Mouse (Mus musculus) limb, embryonic 14.5 days (tissue): ENCODE measurements at regions not wholly inside any gene's neighbourhood (a gene's known extent, or its start where the extent isn't known, plus 50 kb on each side); places are given as distances from the start of the nearest gene placed in this dataset.

Experiments
- ATAC-seq: fragments of 200-750 bp; cut with Nextera tagmentation; 2 replicates; pipeline ENCODE4 v1.8.0; 2017; ENCODE audit warnings: low read depth, moderate number of reproducible peaks, moderate TSS enrichment; ENCODE audit not compliant: low FRiP score
- DNase-seq: peaks from one replicate; pipeline ENCODE4 v3.0.0-alpha.2; 2015; ENCODE audit warnings: low spot score
- H3K27ac ChIP-seq: fragments of 300-500 bp; sonication (generic); replicated peaks from 2 replicates; pipeline ENCODE4 v1.5.1; 2014; ENCODE audit warnings: low read depth, mild to moderate bottlenecking, low read length, moderate library complexity, mixed read lengths
- H3K27me3 ChIP-seq: fragments of 300-500 bp; sonication (generic); 2 replicates; pipeline ENCODE4 v1.6.1; 2014; ENCODE audit warnings: low read length, mixed read lengths; ENCODE audit not compliant: control insufficient read depth, insufficient read depth
- H3K36me3 ChIP-seq: fragments of 300-500 bp; sonication (generic); 2 replicates; pipeline ENCODE4 v1.6.1; 2014; ENCODE audit warnings: mild to moderate bottlenecking, low read length, moderate library complexity, mixed read lengths; ENCODE audit not compliant: control insufficient read depth, insufficient read depth
- H3K4me1 ChIP-seq: fragments of 300-500 bp; sonication (generic); 2 replicates; pipeline ENCODE4 v1.6.1; 2014; ENCODE audit warnings: antibody characterized with exemption, low read length, mixed read lengths; ENCODE audit not compliant: control insufficient read depth, insufficient read depth
- H3K4me2 ChIP-seq: fragments of 300-500 bp; sonication (generic); replicated peaks from 2 replicates; pipeline ENCODE4 v1.6.1; 2014; ENCODE audit warnings: low read depth, mild to moderate bottlenecking, low read length, moderate library complexity; ENCODE audit not compliant: severe bottlenecking
- H3K4me3 ChIP-seq: fragments of 300-500 bp; sonication (generic); replicated peaks from 2 replicates; pipeline ENCODE4 v1.5.1; 2014; ENCODE audit warnings: low read length
- H3K9ac ChIP-seq: fragments of 300-500 bp; sonication (generic); 2 replicates; pipeline ENCODE4 v1.6.1; 2014; ENCODE audit warnings: mild to moderate bottlenecking, low read depth, low read length, moderate library complexity; ENCODE audit not compliant: severe bottlenecking
- H3K9me3 ChIP-seq: fragments of 300-500 bp; sonication (generic); 2 replicates; pipeline ENCODE4 v1.6.1; 2016; ENCODE audit warnings: low read length; ENCODE audit not compliant: control insufficient read depth
- POLR2A ChIP-seq: fragments of 200-500 bp; IDR thresholded peaks from 2 replicates; pipeline ENCODE4 v1.8.0; 2012; ENCODE audit warnings: inconsistent platforms, mild to moderate bottlenecking, moderate library complexity, borderline replicate concordance; ENCODE audit not compliant: insufficient read depth, insufficient read length; ENCODE audit errors: extremely low read depth
- WGBS: fragments of 180-500 bp; shearing (Covaris S2); extraction: QIAGEN DNeasy Blood & Tissue Kit; methylation state at CpG from one replicate; pipeline ENCODE4 v1.1.7; 2014; 5-methylcytosine and 5-hydroxymethylcytosine counted together

GRCm38 (mm10) chr3:41949404-41949803, 207.0 kb downstream of the D3Ertd751e start:
- Histone ChIP-seq H3K9ac (no peak overlapping the region), H3K36me3 (no peaks in the 10 kb centered on the region), H3K4me1 (no peaks in the 10 kb centered on the region), H3K9me3 (no peaks in the 10 kb centered on the region), H3K27ac (no peak overlapping the region), H3K4me2 (no peak overlapping the region), H3K27me3 (no peaks in the 10 kb centered on the region), H3K4me3 (no peak overlapping the region)
- 34% methylated on average over 2 of the region's 2 CpGs for WGBS
- ATAC-seq (no peak), DNase-seq (no peak)
- TF ChIP-seq POLR2A = no peak

- no peak overlapping the region for H3K9ac ChIP-seq
- H3K4me2 ChIP-seq = no peak overlapping the region
- H3K27me3 ChIP-seq = no peaks in the 10 kb centered on the region
- no peak for ATAC-seq
- H3K4me3 ChIP-seq = no peak overlapping the region
- H3K9me3 ChIP-seq = no peaks in the 10 kb centered on the region
- no peak overlapping the region for H3K27ac ChIP-seq
- 22% methylated on average over 3 of the region's 3 CpGs for WGBS
- DNase-seq = peak; percentile 50
- H3K36me3 ChIP-seq = no peaks in the 10 kb centered on the region
- TF ChIP-seq POLR2A = no peak
- H3K4me1 ChIP-seq = peaks cover 14% of the 10 kb centered on the region
Observed at GRCm38 (mm10) chr3:41957385-41957784, 215.0 kb downstream of the D3Ertd751e start.

DNA sequence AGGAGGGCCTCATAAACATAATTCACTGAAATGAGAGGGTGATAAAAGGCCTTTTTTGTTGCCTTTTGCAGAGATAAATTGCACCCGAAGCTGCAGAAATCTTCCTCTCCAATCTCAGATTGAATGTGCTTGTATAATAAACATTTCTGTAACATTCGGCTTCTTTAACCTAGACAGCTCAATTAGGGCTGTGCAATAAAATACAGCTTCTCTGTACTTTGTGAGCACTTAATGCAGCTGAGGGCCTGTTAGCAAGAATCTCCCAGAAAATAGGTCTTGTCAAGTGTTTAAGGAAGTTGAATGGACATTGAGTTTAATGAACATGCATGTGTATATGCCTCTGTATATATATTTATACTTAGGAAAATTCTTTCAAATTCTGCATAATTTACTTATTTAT, 217.8 kb downstream of the D3Ertd751e start:
- Histone ChIP-seq H3K27me3 (no peaks in the 10 kb centered on the region), H3K4me2 (no peak overlapping the region), H3K4me3 (no peak overlapping the region), H3K9me3 (no peaks in the 10 kb centered on the region), H3K9ac (no peak overlapping the region), H3K27ac (no peak overlapping the region), H3K36me3 (no peaks in the 10 kb centered on the region), H3K4me1 (peaks cover 14% of the 10 kb centered on the region)
- DNase-seq (no peak), ATAC-seq (no peak)
- no peak for TF ChIP-seq POLR2A
- WGBS = 14% methylated on average over 2 of the region's 2 CpGs

DNA sequence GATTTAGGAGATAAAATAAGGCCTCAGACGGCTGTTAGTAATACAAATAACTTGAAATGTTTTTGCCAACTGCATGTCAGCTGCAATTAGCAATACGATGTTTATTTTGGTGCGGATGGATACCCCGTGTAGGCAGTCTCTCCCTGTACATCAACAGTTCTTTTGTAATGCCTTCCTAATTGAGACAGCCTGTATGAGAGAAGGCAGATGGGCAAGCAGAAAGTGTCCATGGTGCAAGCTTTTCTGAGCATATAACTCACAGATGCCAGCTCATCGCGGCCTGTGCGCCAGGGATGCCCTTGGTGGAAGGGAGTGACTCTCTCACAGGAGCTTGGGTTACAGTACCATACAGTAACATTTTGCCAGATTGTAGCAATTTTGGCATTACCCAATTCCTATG, 220.5 kb downstream of the D3Ertd751e start:
- DNase-seq (no peak), ATAC-seq (no peak)
- H3K27ac ChIP-seq = no peak overlapping the region
- peaks cover 7% of the 10 kb centered on the region; the same call in 1 of the 2 replicates for H3K4me1 ChIP-seq
- H3K9me3 ChIP-seq = no peaks in the 10 kb centered on the region
- H3K4me3 ChIP-seq = no peak overlapping the region
- no peak overlapping the region for H3K4me2 ChIP-seq
- H3K36me3 ChIP-seq = no peaks in the 10 kb centered on the region
- WGBS = 77% methylated on average over 7 of the region's 7 CpGs
- TF ChIP-seq POLR2A = no peak
- no peaks in the 10 kb centered on the region for H3K27me3 ChIP-seq
- H3K9ac ChIP-seq = no peak overlapping the region

DNA sequence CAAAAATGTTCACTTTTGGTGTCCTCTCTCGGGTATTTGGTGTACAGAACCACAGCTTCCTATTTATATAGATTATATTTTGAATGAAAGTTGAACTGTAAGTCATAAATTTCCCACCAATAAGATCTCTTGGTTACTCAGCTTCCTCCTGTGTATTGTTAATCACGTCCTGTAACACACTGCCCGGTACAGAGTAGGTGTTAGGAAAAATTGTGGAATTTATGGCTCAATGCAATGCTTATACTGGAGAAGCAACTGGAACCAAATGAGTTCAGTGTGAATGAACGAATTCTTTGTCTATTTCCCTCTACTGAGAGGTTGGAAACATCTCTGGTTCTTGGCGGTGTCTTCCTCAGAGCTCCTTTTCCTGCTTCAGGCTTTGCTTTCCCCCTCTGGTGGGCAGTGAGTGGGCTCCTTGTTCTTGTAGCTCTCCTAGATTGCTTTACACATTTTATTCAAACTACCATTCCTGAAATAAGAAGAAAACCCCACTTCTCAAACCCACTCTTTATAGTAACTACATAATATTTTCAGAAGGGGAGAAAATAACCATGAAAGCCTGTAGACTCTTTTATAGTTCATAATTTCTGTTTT, 264.4 kb downstream of the D3Ertd751e start:
- Histone ChIP-seq H3K4me3 (no peak overlapping the region), H3K9ac (no peak overlapping the region), H3K4me2 (no peak overlapping the region), H3K4me1 (0 out of 2 replicates have a peak, but pooled peaks cover 6% of the 10 kb centered on the region), H3K36me3 (no peaks in the 10 kb centered on the region), H3K9me3 (no peaks in the 10 kb centered on the region), H3K27me3 (no peaks in the 10 kb centered on the region), H3K27ac (no peak overlapping the region)
- TF ChIP-seq POLR2A = no peak
- WGBS = 39% methylated on average over 5 of the region's 5 CpGs
- ATAC-seq (peak; percentile 74), DNase-seq (peak; percentile 47)

- Histone ChIP-seq H3K4me3 (no peak overlapping the region), H3K9me3 (no peaks in the 10 kb centered on the region), H3K27ac (no peak overlapping the region), H3K4me1 (no peaks in the 10 kb centered on the region), H3K36me3 (no peaks in the 10 kb centered on the region), H3K27me3 (no peaks in the 10 kb centered on the region), H3K9ac (no peak overlapping the region), H3K4me2 (no peak overlapping the region)
- DNase-seq (no peak), ATAC-seq (no peak)
- no peak for TF ChIP-seq POLR2A
- WGBS = 83% methylated on average over 5 of the region's 5 CpGs
Observed at GRCm38 (mm10) chr3:42023187-42023586, 280.8 kb downstream of the D3Ertd751e start.
